Mouse (Mus musculus) cortical plate, adult 2 months (tissue): Measurements from ENCODE around the gene Slf2. TPM values are rescaled to one million over a fixed set of nuclear protein-coding genes. Genes with fewer than 3 reads are reported as not detected.

Source experiments
- H3K27ac ChIP-seq: fragments of 200-500 bp; 2 replicates; pipeline ENCODE4 v1.5.1; 2012; ENCODE audit warnings: low read length, control low read depth, inconsistent platforms; ENCODE audit not compliant: insufficient read depth
- H3K4me1 ChIP-seq: fragments of 200-500 bp; 2 replicates; pipeline ENCODE4 v1.6.1; 2011; ENCODE audit warnings: low read length; ENCODE audit not compliant: control insufficient read depth, insufficient read depth
- H3K4me3 ChIP-seq: fragments of 200-500 bp; 2 replicates; pipeline ENCODE4 v1.5.1; 2011; ENCODE audit warnings: mild to moderate bottlenecking, low read length, control low read depth; ENCODE audit not compliant: insufficient read depth
- CTCF ChIP-seq: fragments of 200-500 bp; IDR thresholded peaks from 2 replicates; pipeline ENCODE4 v1.5.1; 2011; ENCODE audit warnings: mild to moderate bottlenecking, control low read depth, low read length; ENCODE audit not compliant: insufficient read depth; ENCODE audit errors: extremely low read depth
- POLR2A ChIP-seq: fragments of 200-500 bp; IDR thresholded peaks from 2 replicates; pipeline ENCODE4 v1.6.1; 2011; ENCODE audit warnings: mild to moderate bottlenecking, low read length, control low read depth; ENCODE audit not compliant: insufficient read depth; ENCODE audit errors: extremely low read depth
- polyA plus RNA-seq: library from polyadenylated mRNA; depleted of rRNA; stranded (reverse); fragments of >200 nt; gene quantifications from 2 replicates; pipeline ENCODE4 v1.2.3, GENCODE M21; 2012

The Slf2 gene
- polyA plus RNA-seq, 1 experiment: 40.8 TPM

DNA sequence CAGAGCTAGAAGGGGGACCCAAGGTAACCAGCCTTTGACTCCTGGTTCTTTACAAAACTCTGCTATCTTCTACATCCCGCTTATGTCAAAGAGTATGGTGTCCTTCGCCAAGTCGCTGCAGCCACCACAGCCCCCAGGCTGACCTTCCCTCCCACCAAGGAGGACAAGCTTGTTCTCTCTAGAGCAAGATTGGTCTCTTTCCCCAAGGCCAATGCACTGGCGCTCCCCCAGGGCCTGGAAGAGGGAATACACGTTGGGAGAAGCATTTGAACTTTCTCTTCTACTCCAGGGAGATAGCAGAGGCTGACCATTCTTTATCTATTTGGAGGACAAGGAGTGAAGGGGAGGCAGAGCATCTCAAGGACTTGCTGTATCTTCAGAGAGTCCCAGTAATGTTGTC lies 33.4 kb upstream of the Slf2 start:
- H3K4me3 ChIP-seq: no peak overlapping the region
- H3K27ac ChIP-seq: no peak overlapping the region
- TF ChIP-seq POLR2A (no peak), CTCF (no peak)
- no peaks in the 10 kb centered on the region for H3K4me1 ChIP-seq

- no peak overlapping the region for H3K4me3 ChIP-seq
- no peak for TF ChIP-seq CTCF
- TF ChIP-seq POLR2A: no peak
- no peak overlapping the region for H3K27ac ChIP-seq
- no peaks in the 10 kb centered on the region for H3K4me1 ChIP-seq
Observed at GRCm38 (mm10) chr19:44898646-44899045, 32.3 kb upstream of the Slf2 start.

DNA sequence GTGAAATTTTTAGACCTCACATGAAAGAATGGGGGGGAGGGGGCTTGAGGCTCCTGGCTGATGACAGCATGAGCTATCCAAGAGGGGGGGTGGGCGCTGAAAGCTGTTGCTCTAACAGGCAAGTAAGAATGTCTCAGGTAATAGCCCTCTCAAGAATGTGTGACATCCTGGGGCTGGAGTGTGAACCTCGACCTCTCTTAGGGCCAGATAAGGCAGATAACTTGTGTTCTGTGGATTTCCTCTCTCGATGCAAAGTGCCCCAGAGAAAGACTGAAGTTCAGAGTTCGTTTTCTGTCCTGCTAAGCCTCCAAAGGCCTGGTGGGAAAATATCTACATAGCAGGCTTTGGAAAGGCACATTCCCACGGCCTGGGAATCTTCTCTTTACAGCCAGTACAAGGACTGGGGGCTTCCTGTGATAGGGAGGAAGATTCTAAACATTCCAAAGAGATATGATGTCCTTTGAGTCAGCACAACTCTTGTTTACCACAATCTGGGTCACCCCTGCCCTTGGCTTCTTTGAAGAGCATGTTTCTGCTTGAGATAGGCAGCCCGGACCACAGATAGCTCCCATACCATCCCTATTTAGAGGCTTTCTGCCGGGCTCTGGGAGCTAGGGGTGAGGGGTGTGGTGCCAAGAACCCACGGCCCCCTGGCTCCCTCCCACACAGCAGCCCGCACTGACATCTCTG lies 31.7 kb upstream of the Slf2 start:
- TF ChIP-seq CTCF (no peak), POLR2A (no peak)
- Histone ChIP-seq H3K4me3 (no peak overlapping the region), H3K4me1 (no peaks in the 10 kb centered on the region), H3K27ac (no peak overlapping the region)

- no peak overlapping the region for H3K27ac ChIP-seq
- H3K4me3 ChIP-seq: no peak overlapping the region
- H3K4me1 ChIP-seq: no peaks in the 10 kb centered on the region
- TF ChIP-seq POLR2A: no peak
- TF ChIP-seq CTCF: no peak
Observed at GRCm38 (mm10) chr19:44899947-44900773, 30.8 kb upstream of the Slf2 start.

- no peak for TF ChIP-seq POLR2A
- TF ChIP-seq CTCF: no peak
- no peak overlapping the region for H3K4me3 ChIP-seq
- H3K4me1 ChIP-seq: no peaks in the 10 kb centered on the region
- H3K27ac ChIP-seq: no peak overlapping the region
Observed at GRCm38 (mm10) chr19:44901047-44901446, 29.9 kb upstream of the Slf2 start.

DNA sequence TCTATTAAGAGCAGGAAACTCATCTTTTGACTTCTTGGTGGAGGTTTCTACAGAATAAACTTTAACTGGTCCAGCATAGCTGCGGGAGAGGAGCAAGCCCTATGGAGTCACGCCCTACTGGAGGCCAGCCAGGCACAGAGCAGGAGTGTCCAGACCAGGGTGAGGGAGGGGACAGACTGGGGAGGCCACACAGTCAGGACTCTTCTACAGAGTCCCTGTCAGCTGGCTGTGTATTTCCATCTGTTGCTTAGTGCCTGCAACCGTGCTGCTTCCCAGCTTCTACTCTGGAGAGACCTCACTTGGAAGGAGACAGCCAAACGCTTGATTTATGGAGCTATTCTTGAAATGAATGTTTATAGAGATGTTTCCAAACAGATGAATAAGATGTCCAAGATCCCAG lies 28.6 kb upstream of the Slf2 start:
- Histone ChIP-seq H3K4me1 (no peaks in the 10 kb centered on the region), H3K27ac (no peak overlapping the region), H3K4me3 (no peak overlapping the region)
- TF ChIP-seq CTCF: no peak

DNA sequence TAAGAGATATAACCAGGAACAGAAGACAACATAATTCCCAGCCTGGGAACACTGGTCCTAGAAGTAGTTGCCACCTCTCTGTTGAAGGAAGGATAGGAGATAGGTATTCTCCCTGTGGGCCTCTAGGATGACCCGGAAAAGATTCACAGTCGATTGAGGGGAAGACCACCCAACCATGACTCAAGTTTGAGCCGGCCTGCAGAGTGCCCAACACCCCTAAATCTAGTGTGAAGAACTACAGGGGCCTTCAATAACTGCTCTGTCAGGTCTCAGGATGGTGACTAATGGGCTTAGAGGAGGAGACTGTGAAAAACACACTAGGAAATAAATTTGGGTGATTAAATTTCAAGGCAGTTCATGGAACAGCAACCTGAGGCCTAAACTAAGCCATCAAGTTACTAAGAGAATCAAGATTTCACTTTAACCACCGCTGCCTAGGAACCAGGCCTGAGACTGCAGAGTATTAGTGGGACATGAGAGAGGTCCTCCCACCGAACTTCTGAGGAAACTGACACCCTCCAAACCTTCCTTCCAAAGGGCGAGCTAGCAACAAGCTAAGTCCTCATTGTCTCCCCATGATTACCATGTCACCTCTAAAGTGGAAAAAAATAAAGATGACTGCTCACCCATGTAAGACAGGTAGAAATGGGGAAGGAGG lies 27.5 kb upstream of the Slf2 start:
- Histone ChIP-seq H3K4me3 (no peak overlapping the region), H3K4me1 (no peaks in the 10 kb centered on the region; the same call in 1 of the 2 replicates), H3K27ac (no peak overlapping the region)
- TF ChIP-seq CTCF (no peak), POLR2A (no peak)

- no peak for TF ChIP-seq POLR2A
- no peak for TF ChIP-seq CTCF
- Histone ChIP-seq H3K4me3 (no peak overlapping the region), H3K27ac (no peak overlapping the region), H3K4me1 (no peaks in the 10 kb centered on the region; the same call in 1 of the 2 replicates)
Observed at GRCm38 (mm10) chr19:44904141-44904720, 26.7 kb upstream of the Slf2 start.

GRCm38 (mm10) chr19:44905316-44905715 lies 25.6 kb upstream of the Slf2 start:
- no peak for TF ChIP-seq POLR2A
- no peak for TF ChIP-seq CTCF
- Histone ChIP-seq H3K4me1 (no peaks in the 10 kb centered on the region; the same call in 1 of the 2 replicates), H3K4me3 (no peak overlapping the region), H3K27ac (no peak overlapping the region)

DNA sequence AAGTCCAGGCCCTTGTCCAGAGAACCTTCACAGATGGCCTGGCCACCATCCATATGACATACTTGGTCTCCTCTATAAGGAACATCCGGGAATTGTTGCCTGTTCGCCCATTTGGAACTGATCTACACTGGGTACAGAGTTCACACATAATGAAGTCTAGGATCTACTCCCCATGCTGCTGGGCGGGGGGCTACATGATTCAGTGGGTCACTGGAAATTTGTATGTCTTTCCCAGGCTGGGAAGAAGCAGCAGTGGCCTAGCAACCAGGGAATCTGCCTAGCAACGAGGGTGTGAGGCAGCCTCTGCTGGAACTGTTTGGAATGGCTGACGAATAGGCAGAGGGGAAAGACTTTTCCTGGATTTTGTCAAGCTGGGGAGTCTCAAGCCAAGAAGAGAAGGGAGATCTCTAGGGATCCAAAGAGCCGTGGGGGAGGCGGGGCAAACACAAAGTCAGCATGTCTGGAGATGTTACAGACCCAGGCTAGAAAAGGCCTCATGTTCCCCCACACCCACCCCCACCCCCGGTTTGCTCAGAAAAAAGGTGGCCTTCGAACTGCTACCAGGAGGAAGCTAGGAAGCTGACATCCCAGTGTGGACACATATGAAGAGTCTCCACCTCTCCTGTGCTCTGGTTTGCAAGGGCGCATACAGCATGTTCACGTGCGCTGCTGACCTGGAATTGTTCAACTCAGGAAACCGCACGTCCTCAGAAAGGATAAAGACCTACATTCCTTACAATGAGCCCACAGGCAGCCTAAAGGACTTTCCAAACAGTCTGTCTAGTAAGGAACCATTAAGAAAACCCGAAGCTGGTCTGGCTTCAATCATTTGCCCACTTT lies 22.9 kb upstream of the Slf2 start:
- Histone ChIP-seq H3K4me3 (no peak overlapping the region), H3K27ac (no peak overlapping the region), H3K4me1 (no peaks in the 10 kb centered on the region; the same call in 1 of the 2 replicates)
- TF ChIP-seq POLR2A (no peak), CTCF (no peak)
